Mouse (Mus musculus): ENCODE data around the gene Igfbpl1. TPM values are rescaled to one million over a fixed set of nuclear protein-coding genes. Genes with fewer than 3 reads are reported as not detected.

Gene Igfbpl1
- 7.4 and 15.7 TPM in 2 replicates for polyA plus RNA-seq (2016; fragmentation: Nextera tagmentation; extraction: Ambion mirVana)

DNA sequence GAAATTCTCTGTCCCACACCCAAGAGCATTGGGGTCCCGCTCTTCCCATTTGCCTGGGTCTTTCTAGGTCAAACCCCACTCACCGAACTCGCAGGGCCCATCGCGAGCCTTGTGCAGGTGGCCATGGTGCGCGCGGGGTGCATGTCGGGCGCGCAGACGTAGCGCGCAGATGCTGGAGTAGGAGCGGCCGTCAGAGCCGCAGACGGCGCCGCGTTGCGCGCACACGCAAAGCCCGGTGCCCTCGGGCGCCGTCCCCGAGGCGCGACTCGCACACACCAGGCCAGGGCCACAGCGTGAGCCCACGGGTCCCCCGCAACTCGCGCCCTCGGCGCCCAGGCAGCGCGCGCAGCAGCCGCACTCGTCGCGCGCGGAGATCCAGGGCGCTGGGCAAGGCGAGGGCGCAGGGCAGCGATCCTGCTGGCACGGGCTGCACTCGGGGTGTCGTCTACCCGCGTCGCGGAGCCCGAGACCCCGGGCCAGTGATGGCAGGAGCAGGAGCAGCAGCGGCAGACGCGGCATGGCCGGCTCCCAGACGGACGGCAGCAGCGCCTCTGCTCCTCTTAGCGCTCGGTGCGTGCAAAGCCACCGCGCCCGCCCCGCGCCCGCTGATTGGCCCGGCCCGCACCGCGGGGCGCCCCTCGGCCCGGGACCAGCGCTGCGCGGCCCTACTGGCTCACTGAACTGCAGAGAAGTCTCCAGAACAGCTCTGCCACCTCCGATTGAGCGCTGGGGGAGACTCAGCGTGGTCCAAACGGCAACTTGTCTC, at the start of gene Igfbpl1:
Gene Igfbpl1, minus strand, starts transcription at position 649 of the 766 bp plus-strand sequence.
- H3K27ac ChIP-seq, result peak within 1 kb of the TSS; percentile 85
- under 1% methylated on average over 91 of the region's 91 CpGs for WGBS
- H3K4me1 ChIP-seq, result peaks cover 53% of the 10 kb centered on the region
- DNase-seq (ENCODE audit: low spot score), result no peak
- peak within 1 kb of the TSS; percentile 66 for H3K4me3 ChIP-seq
- H3K36me3 ChIP-seq, result no peaks in the 10 kb centered on the region
- H3K9me3 ChIP-seq, result no peaks in the 10 kb centered on the region
- H3K27me3 ChIP-seq (ENCODE audit: insufficient read depth, poor library complexity, severe bottlenecking), result peaks cover 88% of the 10 kb centered on the region

DNA sequence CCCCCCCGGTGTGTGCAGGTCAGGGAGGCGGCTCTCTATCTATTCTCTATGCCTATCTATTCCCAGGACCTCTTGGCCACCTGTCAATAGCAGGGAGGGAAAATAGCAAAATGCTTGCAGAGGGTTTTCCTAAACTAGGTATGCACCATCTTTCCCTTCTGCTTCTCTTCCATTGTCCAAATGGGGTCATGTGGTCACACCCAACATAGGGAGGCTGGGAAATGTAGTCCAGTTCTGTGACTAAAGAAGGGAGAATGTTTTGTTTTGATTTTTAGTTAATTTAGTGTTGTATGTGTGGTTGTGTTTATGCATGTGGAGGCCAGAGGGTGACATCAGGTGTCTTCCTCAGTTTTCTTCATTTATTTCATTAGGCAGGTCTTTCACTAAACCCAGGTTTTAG, 45.4 kb upstream of the Igfbpl1 start:
- H3K27me3 ChIP-seq (ENCODE audit: insufficient read depth, poor library complexity, severe bottlenecking), result 0 out of 2 replicates have a peak, but pooled peaks cover 12% of the 10 kb centered on the region
- 83% methylated on average over 2 of the region's 2 CpGs for WGBS
- H3K36me3 ChIP-seq, result no peaks in the 10 kb centered on the region
- H3K4me1 ChIP-seq, result peaks cover 13% of the 10 kb centered on the region
- no peaks in the 10 kb centered on the region for H3K9me3 ChIP-seq
- no peak for DNase-seq (ENCODE audit: low spot score)
- H3K4me3 ChIP-seq, result no peak overlapping the region
- no peak overlapping the region for H3K27ac ChIP-seq

DNA sequence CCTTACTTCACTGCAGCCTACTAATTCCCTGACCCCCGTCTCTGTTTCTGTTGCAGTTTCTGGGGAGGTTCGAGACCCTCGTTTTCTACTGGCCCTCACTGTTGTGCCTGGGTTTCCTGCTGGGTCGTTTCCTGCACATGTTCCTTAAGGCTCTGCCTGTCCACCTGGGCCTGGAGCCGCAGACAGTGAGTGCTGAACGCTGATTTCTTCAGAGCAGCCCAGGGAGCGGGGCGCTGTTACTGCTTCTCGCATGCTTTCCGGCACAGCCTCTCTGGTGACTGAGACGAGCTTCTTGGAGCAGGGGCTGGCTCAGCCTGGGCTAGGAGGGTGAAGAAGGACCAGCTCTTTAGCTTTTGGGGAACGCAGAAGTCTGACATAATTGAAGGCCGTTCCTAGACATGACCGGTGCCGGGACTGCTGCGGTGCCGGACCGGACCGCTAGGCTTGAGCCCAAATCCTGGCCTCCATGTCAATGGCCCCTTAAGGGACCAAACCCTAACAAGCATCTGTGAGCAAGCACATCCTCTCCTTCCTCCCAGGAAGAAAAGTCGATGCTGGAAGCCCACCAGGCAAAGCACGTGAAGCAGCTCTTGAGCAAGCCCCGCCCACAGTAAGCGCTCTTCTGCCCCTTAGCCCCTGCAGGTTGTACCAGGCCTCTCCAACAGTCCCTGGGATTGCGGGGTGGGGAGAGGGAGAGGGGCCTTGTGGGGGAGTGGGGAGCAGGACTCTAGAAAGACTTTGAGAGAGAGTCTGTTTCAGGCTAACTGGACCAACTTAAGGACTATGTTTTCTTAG, 42.5 kb upstream of the Igfbpl1 start:
- Histone ChIP-seq H3K36me3 (no peaks in the 10 kb centered on the region), H3K27me3 (ENCODE audit: insufficient read depth, poor library complexity, severe bottlenecking) (0 out of 2 replicates have a peak, but pooled peaks cover 12% of the 10 kb centered on the region), H3K4me3 (peak overlapping the region; percentile 42; the same call in 1 of the 2 replicates), H3K9me3 (no peaks in the 10 kb centered on the region), H3K27ac (peak overlapping the region; percentile 47), H3K4me1 (peaks cover 13% of the 10 kb centered on the region)
- 17% methylated on average over 24 of the region's 24 CpGs for WGBS
- no peak for DNase-seq (ENCODE audit: low spot score)

DNA sequence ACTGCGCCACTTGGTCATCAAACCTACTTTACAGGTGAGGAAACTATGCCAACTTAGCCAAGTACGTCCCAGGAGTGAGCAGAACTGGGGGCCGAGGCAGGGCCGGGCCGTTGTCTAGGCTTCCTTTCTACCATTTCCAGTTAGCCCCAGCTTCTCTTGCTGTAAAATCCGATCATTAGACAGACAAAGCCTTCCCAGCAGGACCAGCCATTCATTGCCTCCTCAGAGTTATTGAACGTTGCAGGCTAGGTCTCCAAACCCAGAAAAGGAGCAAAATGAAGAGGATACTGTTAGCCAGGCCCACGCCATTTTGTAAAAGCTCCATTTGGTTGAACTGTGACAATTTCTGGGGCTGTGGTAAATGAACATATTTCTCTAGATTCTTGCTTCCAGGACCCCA, 40.7 kb upstream of the Igfbpl1 start:
- Histone ChIP-seq H3K9me3 (no peaks in the 10 kb centered on the region), H3K36me3 (no peaks in the 10 kb centered on the region), H3K4me3 (no peak overlapping the region), H3K27ac (no peak overlapping the region), H3K27me3 (ENCODE audit: insufficient read depth, poor library complexity, severe bottlenecking) (0 out of 2 replicates have a peak, but pooled peaks cover 12% of the 10 kb centered on the region), H3K4me1 (peaks cover 13% of the 10 kb centered on the region)
- 84% methylated on average over 8 of the region's 8 CpGs for WGBS
- no peak for DNase-seq (ENCODE audit: low spot score)

DNA sequence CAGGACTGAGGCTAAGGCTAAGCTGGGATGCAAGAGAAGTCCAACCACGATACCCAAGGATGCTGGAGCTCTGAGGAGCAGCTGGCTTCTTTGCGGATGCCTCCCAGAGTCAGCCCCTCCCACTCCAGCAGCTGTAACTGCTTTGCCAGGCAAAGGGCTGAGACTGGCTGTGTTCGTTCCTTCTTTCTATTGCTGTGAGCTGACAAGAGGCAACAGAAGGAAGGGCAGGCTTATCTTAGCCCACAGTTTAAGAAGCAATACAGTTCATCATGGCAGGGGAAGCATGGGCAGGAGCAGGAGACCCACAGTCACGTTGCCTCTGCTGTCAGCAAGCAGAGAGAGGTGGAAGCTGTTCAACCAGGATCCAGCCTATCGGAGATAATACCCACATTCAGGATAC, 34.4 kb upstream of the Igfbpl1 start:
- Histone ChIP-seq H3K9me3 (peaks cover 4% of the 10 kb centered on the region; the same call in 1 of the 2 replicates), H3K4me3 (no peak overlapping the region), H3K36me3 (no peaks in the 10 kb centered on the region), H3K4me1 (peaks cover 7% of the 10 kb centered on the region; the same call in 1 of the 2 replicates), H3K27ac (no peak overlapping the region), H3K27me3 (ENCODE audit: insufficient read depth, poor library complexity, severe bottlenecking) (peaks cover 27% of the 10 kb centered on the region)
- no peak for DNase-seq (ENCODE audit: low spot score)
- 55% methylated on average over 5 of the region's 5 CpGs for WGBS

DNA sequence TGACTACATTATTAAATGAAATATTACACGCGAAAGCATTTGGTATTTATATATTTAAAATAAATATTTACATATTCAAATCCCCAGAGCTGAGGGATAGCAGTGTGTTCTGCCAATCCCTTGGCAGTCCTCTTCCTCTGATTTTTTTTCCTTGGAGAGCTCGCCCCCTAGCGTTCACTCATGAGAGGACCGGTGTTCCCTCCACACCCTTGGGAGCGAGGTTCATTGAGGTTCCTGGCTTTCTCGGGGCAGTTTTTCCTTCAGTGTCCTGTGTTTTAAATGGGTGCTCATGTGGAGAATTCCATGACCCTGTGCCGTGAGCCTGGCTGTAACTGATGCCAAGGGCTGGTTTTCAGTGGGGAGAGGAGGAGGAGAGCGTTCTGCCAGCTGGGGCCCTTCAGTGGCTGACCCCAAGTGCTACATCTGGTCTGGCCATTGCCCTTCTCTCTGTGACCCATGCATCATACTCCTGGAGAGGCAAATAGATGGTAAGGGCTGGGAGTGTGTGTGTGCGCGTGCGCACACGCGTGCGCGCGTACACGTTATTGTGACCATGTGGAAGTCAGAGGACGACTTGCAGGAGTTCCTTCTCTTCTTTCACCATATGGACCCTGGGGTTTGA, 29.2 kb upstream of the Igfbpl1 start:
- Histone ChIP-seq H3K4me3 (no peak overlapping the region), H3K27ac (0 out of 2 replicates have a peak overlapping the region, but pooled peaks have one; percentile 1), H3K4me1 (peaks cover 30% of the 10 kb centered on the region), H3K27me3 (ENCODE audit: insufficient read depth, poor library complexity, severe bottlenecking) (peaks cover 44% of the 10 kb centered on the region), H3K36me3 (no peaks in the 10 kb centered on the region), H3K9me3 (peaks cover 4% of the 10 kb centered on the region; the same call in 1 of the 2 replicates)
- no peak for DNase-seq (ENCODE audit: low spot score)
- 43% methylated on average over 19 of the region's 19 CpGs for WGBS

DNA sequence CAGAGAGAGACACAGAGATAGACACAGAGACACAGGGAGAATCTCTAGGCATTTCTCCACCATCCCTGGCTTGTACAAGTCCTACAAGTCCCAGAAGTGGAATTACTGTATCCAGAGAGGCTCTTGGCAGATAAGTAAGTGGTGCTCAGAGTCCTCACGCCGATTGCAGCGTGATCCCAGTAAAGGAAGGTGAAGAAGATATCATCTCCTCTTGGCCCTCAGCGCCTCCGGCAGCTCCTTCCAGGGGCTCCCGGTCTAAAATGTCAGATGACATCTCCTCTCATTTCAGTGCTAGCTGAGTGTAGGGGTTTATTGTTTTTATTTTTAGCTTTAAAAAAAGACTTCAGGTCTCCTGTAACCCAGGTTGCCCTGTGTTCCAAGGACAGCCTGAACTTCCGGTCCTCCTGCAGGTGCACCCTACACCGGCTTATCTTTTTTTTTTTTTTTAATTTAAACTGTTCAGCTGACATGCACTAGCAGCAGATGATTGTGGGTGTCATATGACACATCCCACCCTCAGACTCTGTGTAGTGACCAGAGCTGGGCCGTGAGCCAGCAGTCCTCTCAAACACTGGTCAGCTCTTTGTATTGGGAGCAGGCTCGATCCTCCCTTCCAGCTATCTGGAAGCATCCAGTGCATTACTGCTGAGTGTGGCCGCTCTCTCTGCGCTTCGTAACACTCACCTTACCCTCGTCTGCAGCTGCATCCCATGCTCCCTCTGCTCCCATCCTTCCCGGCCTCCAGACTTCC, 26.9 kb upstream of the Igfbpl1 start:
- DNase-seq (ENCODE audit: low spot score), result no peak
- Histone ChIP-seq H3K4me1 (peaks cover 26% of the 10 kb centered on the region), H3K4me3 (no peak overlapping the region), H3K27ac (no peak overlapping the region), H3K36me3 (no peaks in the 10 kb centered on the region), H3K27me3 (ENCODE audit: insufficient read depth, poor library complexity, severe bottlenecking) (peaks cover 59% of the 10 kb centered on the region), H3K9me3 (no peaks in the 10 kb centered on the region)
- WGBS, result 47% methylated on average over 15 of the region's 15 CpGs

DNA sequence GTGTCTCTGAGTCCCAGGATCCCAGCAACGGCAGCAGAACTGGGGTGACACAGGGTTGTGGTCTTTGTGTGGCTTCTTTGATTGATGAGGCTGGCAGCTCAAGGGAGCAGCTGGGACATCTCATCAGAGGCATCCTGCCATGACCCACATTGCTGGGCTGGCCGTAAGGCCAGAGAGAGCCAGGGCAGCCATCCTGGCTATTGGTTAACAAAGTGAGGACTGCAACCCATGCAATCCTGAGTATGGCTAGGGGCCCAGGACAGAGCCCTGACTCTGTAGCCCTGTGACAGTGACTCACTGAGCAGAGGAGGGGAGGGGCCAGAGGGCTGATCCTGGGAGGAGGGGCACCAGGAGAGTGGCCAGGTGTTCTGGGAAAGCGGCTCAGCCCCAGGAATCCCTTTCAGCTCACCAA, 24.9 kb upstream of the Igfbpl1 start:
- peaks cover 69% of the 10 kb centered on the region for H3K27me3 ChIP-seq (ENCODE audit: insufficient read depth, poor library complexity, severe bottlenecking)
- peaks cover 28% of the 10 kb centered on the region for H3K4me1 ChIP-seq

DNA sequence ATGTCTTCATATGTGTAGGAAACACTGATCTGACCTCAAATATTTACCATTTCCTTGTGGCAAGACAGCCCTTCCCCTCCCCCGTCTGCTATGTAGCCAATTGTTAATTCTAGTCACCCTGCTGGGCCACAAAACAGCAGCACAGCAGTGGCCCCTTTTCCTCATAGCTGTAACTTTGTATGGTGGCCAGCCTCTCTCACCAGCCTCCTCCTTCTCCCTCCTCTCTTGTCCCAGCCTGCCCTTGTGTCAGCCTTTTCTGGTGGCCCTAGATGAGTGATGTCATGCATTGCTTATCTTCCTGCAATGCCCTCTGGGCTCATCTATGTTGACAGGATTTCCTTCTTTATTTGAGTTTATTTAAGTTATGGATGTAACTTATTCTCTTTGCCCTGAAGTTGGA, 22.7 kb upstream of the Igfbpl1 start:
- no peaks in the 10 kb centered on the region for H3K9me3 ChIP-seq
- no peak overlapping the region for H3K4me3 ChIP-seq
- H3K27me3 ChIP-seq (ENCODE audit: insufficient read depth, poor library complexity, severe bottlenecking), result peaks cover 76% of the 10 kb centered on the region
- 62% methylated on average over 1 of the region's 1 CpGs for WGBS
- no peaks in the 10 kb centered on the region for H3K36me3 ChIP-seq
- no peak overlapping the region for H3K27ac ChIP-seq
- DNase-seq (ENCODE audit: low spot score), result no peak
- H3K4me1 ChIP-seq, result peaks cover 28% of the 10 kb centered on the region

More for the DNA sequence above, 24.9 kb upstream of the Igfbpl1 start:
- peak overlapping the region; percentile 42; the same call in 1 of the 2 replicates for H3K27ac ChIP-seq
- H3K4me3 ChIP-seq, result no peak overlapping the region
- 22% methylated on average over 3 of the region's 3 CpGs for WGBS
- no peaks in the 10 kb centered on the region for H3K36me3 ChIP-seq
- H3K9me3 ChIP-seq, result no peaks in the 10 kb centered on the region
- no peak for DNase-seq (ENCODE audit: low spot score)

DNA sequence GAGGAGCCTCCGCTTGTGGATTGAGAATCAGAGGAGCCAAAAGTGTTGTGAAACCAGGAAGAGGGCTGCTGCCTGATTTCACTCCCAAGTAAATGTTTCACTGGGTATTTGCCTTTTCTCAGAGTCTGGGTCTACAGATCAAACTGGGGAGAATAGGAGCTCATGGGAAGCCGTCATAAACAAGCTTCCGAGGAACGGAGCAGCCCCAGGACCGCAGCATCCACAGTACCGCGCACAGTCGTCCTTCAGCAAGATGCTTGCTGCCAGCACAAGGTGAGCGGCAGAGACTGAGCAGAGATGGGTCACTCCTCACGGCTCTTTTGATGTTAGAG, 22.1 kb upstream of the Igfbpl1 start:
- no peak for DNase-seq (ENCODE audit: low spot score)
- no peaks in the 10 kb centered on the region for H3K9me3 ChIP-seq
- H3K27me3 ChIP-seq (ENCODE audit: insufficient read depth, poor library complexity, severe bottlenecking), result peaks cover 77% of the 10 kb centered on the region
- H3K4me1 ChIP-seq, result peaks cover 24% of the 10 kb centered on the region
- WGBS, result 40% methylated on average over 10 of the region's 10 CpGs
- no peak overlapping the region for H3K4me3 ChIP-seq
- H3K36me3 ChIP-seq, result no peaks in the 10 kb centered on the region
- H3K27ac ChIP-seq, result no peak overlapping the region

DNA sequence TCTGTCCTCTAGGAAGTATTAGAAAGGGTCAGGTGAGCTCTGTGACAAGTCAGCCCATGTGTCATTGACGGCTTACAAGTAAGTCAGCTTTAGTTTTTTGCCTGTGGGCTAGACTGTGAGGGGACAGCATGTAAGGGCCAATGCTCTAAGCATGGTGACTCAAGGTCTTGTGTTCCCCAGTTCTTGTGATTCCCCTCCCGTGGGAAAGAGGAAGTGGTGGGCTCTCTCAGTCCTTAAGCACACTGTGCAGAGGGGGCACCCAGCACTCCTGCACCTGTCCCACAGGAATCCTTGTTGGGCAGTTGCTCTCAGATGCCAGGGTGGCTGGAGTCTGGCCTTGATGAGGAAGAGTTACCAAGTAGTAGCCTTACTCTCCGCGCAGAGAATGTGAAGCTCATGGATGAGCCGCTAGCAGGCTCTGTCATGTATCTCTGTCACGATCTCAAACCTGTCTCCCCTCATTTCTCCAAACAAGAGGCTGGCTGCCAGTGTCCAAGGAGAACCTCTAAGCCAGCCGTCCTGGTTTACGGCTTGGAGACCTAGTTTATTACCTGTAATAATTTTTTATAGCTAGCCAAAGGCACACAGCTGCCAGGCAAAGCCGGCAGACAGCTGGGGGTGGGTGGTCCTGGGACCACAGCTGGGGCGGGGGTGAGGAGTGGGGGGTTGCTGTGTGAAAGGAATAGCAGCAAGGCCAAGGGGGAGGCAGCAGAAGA, 21.5 kb upstream of the Igfbpl1 start, which contains the start of gene Stra6l:
Gene Stra6l, plus strand, starts transcription at position 556 of the 716 bp plus-strand sequence.
- DNase-seq (ENCODE audit: low spot score), result no peak
- Histone ChIP-seq H3K4me3 (no peak within 1 kb of the TSS), H3K4me1 (peaks cover 19% of the 10 kb centered on the region), H3K27ac (no peak within 1 kb of the TSS), H3K36me3 (no peaks in the 10 kb centered on the region), H3K27me3 (ENCODE audit: insufficient read depth, poor library complexity, severe bottlenecking) (peaks cover 74% of the 10 kb centered on the region), H3K9me3 (no peaks in the 10 kb centered on the region)
- WGBS, result 60% methylated on average over 10 of the region's 10 CpGs

DNA sequence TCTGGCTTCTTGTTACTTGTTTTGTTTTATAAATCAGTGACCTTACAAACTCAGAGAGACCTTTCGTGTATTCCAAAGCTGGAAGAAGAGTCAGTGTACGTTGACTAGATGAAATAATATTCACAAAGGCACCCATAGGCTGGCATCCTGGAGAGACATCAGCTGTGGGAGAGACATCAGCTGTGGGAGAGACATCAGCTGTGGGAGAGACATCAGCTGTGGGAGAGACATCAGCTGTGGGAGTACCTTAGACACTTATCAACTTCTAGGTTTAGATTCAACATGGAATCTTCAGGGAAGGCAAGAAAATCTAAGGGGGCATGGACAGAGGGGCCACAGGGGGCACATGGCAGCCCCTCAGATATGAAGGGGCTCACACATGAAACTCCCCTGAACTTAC, 19.5 kb upstream of the Igfbpl1 start:
- DNase-seq (ENCODE audit: low spot score), result no peak
- H3K9me3 ChIP-seq, result no peaks in the 10 kb centered on the region
- no peaks in the 10 kb centered on the region for H3K36me3 ChIP-seq
- H3K4me1 ChIP-seq, result peaks cover 10% of the 10 kb centered on the region
- H3K4me3 ChIP-seq, result no peak overlapping the region
- no peak overlapping the region for H3K27ac ChIP-seq
- 91% methylated on average over 2 of the region's 2 CpGs for WGBS
- H3K27me3 ChIP-seq (ENCODE audit: insufficient read depth, poor library complexity, severe bottlenecking), result peaks cover 57% of the 10 kb centered on the region

Data from heart, embryonic 10.5 days (tissue).